Mouse (Mus musculus) heart, adult 18-20 months (tissue): Measurements from ENCODE around the gene Acot4. TPM values are rescaled to one million over a fixed set of nuclear protein-coding genes. Genes with fewer than 3 reads are reported as not detected.
"Not testable (repeated sequence)": the region's sequence is repeated elsewhere in the genome, so short reads cannot be mapped to it uniquely, and the experiment has no call there.

Experiments used
- DNase-seq, 2 experiments: peaks; one replicate each; pipeline ENCODE4 v3.0.0; 2021 to 2022; ENCODE audit warnings: mixed read lengths in 1 of 2
- total RNA-seq, 2 experiments: library from RNA; stranded (reverse); gene quantifications; 2 replicates each; pipeline ENCODE4 v1.2.3; 2021

Gene Acot4
- total RNA-seq, 2 experiments from 2014 or later: 0.80 to 1.4 TPM

DNA sequence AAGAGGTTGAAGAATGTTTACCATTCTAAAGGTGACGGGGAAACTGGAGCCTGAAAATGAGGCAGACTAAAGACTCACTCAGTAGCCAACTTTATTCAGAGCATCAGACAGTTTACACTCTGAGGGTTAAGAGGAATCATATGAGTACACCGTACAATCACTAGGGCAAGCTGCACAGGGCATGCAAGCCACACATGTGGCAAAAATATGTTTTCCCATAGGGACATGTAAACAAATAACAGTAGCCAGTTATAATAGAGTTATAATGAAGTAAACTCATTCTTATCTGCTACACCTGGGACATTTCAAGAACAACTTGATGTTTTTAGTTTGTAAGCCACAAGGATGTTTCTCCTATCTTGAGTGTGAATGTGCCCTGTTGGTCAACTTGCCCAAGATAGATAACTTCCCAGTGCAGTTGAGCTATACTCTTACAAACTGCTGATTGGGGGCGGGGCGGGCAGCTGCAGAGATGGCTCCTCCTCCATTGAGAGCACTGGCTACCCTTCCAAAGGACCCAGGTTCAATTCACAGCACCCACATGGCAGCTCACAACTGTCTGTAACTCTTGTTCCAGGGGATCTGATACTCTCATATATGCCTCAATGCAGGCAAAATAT is 39.3 kb downstream of the Acot4 start:
- DNase-seq: no peak

DNA sequence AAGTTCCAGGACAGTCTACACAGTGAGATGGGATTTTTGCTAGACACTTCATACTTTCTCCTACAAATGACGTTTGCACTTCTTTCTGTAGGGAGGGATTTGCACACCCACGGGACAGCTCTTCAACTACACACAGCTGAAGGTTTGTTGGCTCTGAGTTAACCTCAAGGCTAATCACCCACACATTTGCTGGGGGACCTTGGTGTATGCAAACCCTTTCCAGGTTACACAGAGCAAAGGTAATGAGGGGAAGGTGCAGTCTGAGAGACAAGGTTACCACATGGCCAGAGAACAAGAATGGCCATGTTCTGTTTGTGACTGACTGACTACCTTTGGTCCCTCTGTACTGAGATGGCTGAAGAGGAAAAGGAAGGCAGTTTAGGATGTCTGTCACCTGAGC is 45.7 kb downstream of the Acot4 start:
- no peak for DNase-seq

DNA sequence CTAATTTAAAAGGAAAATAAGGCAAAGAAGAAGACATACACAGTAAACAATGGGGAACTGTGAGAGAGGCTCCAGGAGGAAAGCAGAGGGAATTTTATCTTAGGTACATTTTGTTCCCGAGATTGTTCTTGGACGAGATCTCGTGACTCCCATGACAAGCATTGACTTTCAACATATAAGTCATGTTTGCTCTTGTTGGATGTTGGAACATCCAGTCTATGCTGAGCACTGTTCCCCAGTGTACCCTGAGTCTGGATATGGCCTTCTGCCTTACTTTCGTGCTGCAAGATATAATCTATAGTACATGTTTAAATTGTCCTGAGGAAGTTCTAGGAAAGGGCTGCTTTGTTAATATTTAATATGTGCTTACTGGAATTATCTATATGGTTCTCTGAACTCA is 46.4 kb downstream of the Acot4 start:
- no peak for DNase-seq

DNA sequence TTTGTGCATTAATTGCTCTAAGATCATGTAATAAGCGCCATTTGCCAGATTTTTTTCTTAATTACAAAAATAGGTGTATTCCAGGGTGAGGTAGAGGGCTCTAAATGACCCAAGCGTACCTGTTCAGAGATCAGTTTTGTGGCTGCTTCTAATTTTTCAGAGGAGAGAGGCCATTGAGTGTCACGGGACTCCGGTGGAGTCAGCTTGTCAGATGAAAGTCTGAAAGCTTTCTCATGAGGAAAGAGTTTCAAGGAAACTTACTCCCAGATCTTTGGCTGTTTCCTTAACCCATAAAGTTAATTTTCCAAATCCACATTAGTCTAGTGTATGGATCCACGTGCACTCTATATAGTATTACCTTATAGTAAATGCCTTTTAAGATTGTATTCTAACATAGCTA is 56.5 kb downstream of the Acot4 start:
- not testable (repeated sequence) for DNase-seq

Other genes starting within 250 kb of the Acot4 start
- gene Numb, start 116.4 kb upstream of the Acot4 start, total RNA-seq: 10 to 100 TPM; 26.9 to 27.3 TPM
- gene Riox1, start 87.8 kb upstream of the Acot4 start, total RNA-seq: 1 to 10 TPM; 4.4 TPM
- not detected for gene Heatr4, start 53.5 kb upstream of the Acot4 start, total RNA-seq
- gene Acot2, start 50.5 kb upstream of the Acot4 start, total RNA-seq: 100 to 1,000 TPM; 120 to 125 TPM
- 10 to 100 TPM; 39.0 to 51.3 TPM for gene Acot1, start 28.9 kb upstream of the Acot4 start, total RNA-seq
- gene Gm49366, start 556 bp downstream of the Acot4 start, total RNA-seq: under 1 TPM in 1 of 2 experiments, not detected in 1; 0.94 TPM
- gene Acot3, start 13.8 kb downstream of the Acot4 start, total RNA-seq: 1 to 10 TPM in 1 of 2 experiments, under 1 TPM in 1; 0.69 to 1.0 TPM
- under 1 TPM in 1 of 2 experiments, not detected in 1; 0.41 TPM for gene Acot5, start 30.9 kb downstream of the Acot4 start, total RNA-seq
- gene Acot6, start 62.3 kb downstream of the Acot4 start, total RNA-seq: 1 to 10 TPM; 2.4 to 3.0 TPM
- 1 to 10 TPM; 6.6 to 6.9 TPM for gene Dnal1, start 76.0 kb downstream of the Acot4 start, total RNA-seq
- under 1 TPM in 1 of 2 experiments, not detected in 1; 0.22 TPM for gene Pnma1, start 110.1 kb downstream of the Acot4 start, total RNA-seq
- gene Elmsan1, start 180.5 kb downstream of the Acot4 start, total RNA-seq: 10 to 100 TPM; 10.5 to 13.3 TPM
- gene Ptgr2, start 246.9 kb downstream of the Acot4 start, total RNA-seq: 100 to 1,000 TPM; 234 to 244 TPM